Mouse (Mus musculus) limb, embryonic 14.5 days (tissue): Measurements from ENCODE around the gene Wnt10a. TPM values are rescaled to one million over a fixed set of nuclear protein-coding genes. Genes with fewer than 3 reads are reported as not detected.

Experiments
- ATAC-seq: fragments of 200-750 bp; cut with Nextera tagmentation; 2 replicates; pipeline ENCODE4 v1.8.0; 2017; ENCODE audit warnings: low read depth, moderate number of reproducible peaks, moderate TSS enrichment; ENCODE audit not compliant: low FRiP score
- DNase-seq: peaks from one replicate; pipeline ENCODE4 v3.0.0-alpha.2; 2015; ENCODE audit warnings: low spot score
- H3K27ac ChIP-seq: fragments of 300-500 bp; sonication (generic); replicated peaks from 2 replicates; pipeline ENCODE4 v1.5.1; 2014; ENCODE audit warnings: low read depth, mild to moderate bottlenecking, low read length, moderate library complexity, mixed read lengths
- H3K27me3 ChIP-seq: fragments of 300-500 bp; sonication (generic); 2 replicates; pipeline ENCODE4 v1.6.1; 2014; ENCODE audit warnings: low read length, mixed read lengths; ENCODE audit not compliant: control insufficient read depth, insufficient read depth
- H3K36me3 ChIP-seq: fragments of 300-500 bp; sonication (generic); 2 replicates; pipeline ENCODE4 v1.6.1; 2014; ENCODE audit warnings: mild to moderate bottlenecking, low read length, moderate library complexity, mixed read lengths; ENCODE audit not compliant: control insufficient read depth, insufficient read depth
- H3K4me1 ChIP-seq: fragments of 300-500 bp; sonication (generic); 2 replicates; pipeline ENCODE4 v1.6.1; 2014; ENCODE audit warnings: antibody characterized with exemption, low read length, mixed read lengths; ENCODE audit not compliant: control insufficient read depth, insufficient read depth
- H3K4me2 ChIP-seq: fragments of 300-500 bp; sonication (generic); replicated peaks from 2 replicates; pipeline ENCODE4 v1.6.1; 2014; ENCODE audit warnings: low read depth, mild to moderate bottlenecking, low read length, moderate library complexity; ENCODE audit not compliant: severe bottlenecking
- H3K4me3 ChIP-seq: fragments of 300-500 bp; sonication (generic); replicated peaks from 2 replicates; pipeline ENCODE4 v1.5.1; 2014; ENCODE audit warnings: low read length
- H3K9ac ChIP-seq: fragments of 300-500 bp; sonication (generic); 2 replicates; pipeline ENCODE4 v1.6.1; 2014; ENCODE audit warnings: mild to moderate bottlenecking, low read depth, low read length, moderate library complexity; ENCODE audit not compliant: severe bottlenecking
- H3K9me3 ChIP-seq: fragments of 300-500 bp; sonication (generic); 2 replicates; pipeline ENCODE4 v1.6.1; 2016; ENCODE audit warnings: low read length; ENCODE audit not compliant: control insufficient read depth
- POLR2A ChIP-seq: fragments of 200-500 bp; IDR thresholded peaks from 2 replicates; pipeline ENCODE4 v1.8.0; 2012; ENCODE audit warnings: inconsistent platforms, mild to moderate bottlenecking, moderate library complexity, borderline replicate concordance; ENCODE audit not compliant: insufficient read depth, insufficient read length; ENCODE audit errors: extremely low read depth
- WGBS: fragments of 180-500 bp; shearing (Covaris S2); extraction: QIAGEN DNeasy Blood & Tissue Kit; methylation state at CpG from one replicate; pipeline ENCODE4 v1.1.7; 2014; 5-methylcytosine and 5-hydroxymethylcytosine counted together
- polyA plus RNA-seq, 2 experiments: library from polyadenylated mRNA; depleted of rRNA in 1 of 2; stranded (reverse) in 1 of 2; unstranded in 1 of 2; fragments of >200 nt; fragmentation: Nextera tagmentation in 1 of 2; extraction: Ambion mirVana in 1 of 2; gene quantifications; 2 replicates each; pipeline versions ENCODE4 v1.2.1 to v1.2.3; 2012 to 2014

The Wnt10a gene
- polyA plus RNA-seq, 2 experiments: 3.8 to 9.3 TPM

- peak; percentile 67 for DNase-seq
- Histone ChIP-seq H3K4me3 (no peak overlapping the region), H3K9me3 (no peaks in the 10 kb centered on the region), H3K4me2 (no peak overlapping the region), H3K4me1 (no peaks in the 10 kb centered on the region), H3K9ac (no peak overlapping the region), H3K27ac (no peak overlapping the region), H3K27me3 (0 out of 2 replicates have a peak, but pooled peaks cover 3% of the 10 kb centered on the region), H3K36me3 (no peaks in the 10 kb centered on the region)
- ATAC-seq: no peak
- WGBS: 2% methylated on average over 6 of the region's 6 CpGs
- no peak for TF ChIP-seq POLR2A
Observed at GRCm38 (mm10) chr1:74763081-74763480, 28.2 kb upstream of the Wnt10a start.

GRCm38 (mm10) chr1:74770727-74771466 is 20.4 kb upstream of the Wnt10a start:
- ATAC-seq (no peak), DNase-seq (no peak)
- Histone ChIP-seq H3K4me3 (peak overlapping the region; percentile 50), H3K4me2 (peak overlapping the region; percentile 92), H3K27me3 (peaks cover 66% of the 10 kb centered on the region), H3K27ac (no peak overlapping the region), H3K4me1 (peaks cover 18% of the 10 kb centered on the region), H3K36me3 (no peaks in the 10 kb centered on the region), H3K9ac (peak overlapping the region; percentile 50; the same call in 1 of the 2 replicates), H3K9me3 (no peaks in the 10 kb centered on the region)
- under 1% methylated on average over 34 of the region's 35 CpGs for WGBS
- TF ChIP-seq POLR2A: no peak

GRCm38 (mm10) chr1:74771467-74771844 is 19.9 kb upstream of the Wnt10a start:
- Histone ChIP-seq H3K9me3 (no peaks in the 10 kb centered on the region), H3K4me1 (peaks cover 18% of the 10 kb centered on the region), H3K27ac (no peak overlapping the region), H3K4me3 (peak overlapping the region; percentile 50), H3K36me3 (no peaks in the 10 kb centered on the region), H3K9ac (peak overlapping the region; percentile 50), H3K4me2 (peak overlapping the region; percentile 92), H3K27me3 (peaks cover 72% of the 10 kb centered on the region)
- ATAC-seq (peak; percentile 24; the same call in 1 of the 2 replicates), DNase-seq (no peak)
- no peak for TF ChIP-seq POLR2A
- 1% methylated on average over 21 of the region's 26 CpGs for WGBS

GRCm38 (mm10) chr1:74771845-74771930 is 19.6 kb upstream of the Wnt10a start, which contains the start of gene Wnt6:
TSS of gene Wnt6 (plus strand) at chr1:74771892.
- ATAC-seq: no peak
- Histone ChIP-seq H3K9me3 (no peaks in the 10 kb centered on the region), H3K27ac (no peak within 1 kb of the TSS), H3K27me3 (peaks cover 72% of the 10 kb centered on the region), H3K4me1 (peaks cover 18% of the 10 kb centered on the region), H3K9ac (peak within 1 kb of the TSS; percentile 50), H3K4me2 (peak within 1 kb of the TSS; percentile 92), H3K4me3 (peak within 1 kb of the TSS; percentile 50), H3K36me3 (no peaks in the 10 kb centered on the region)
- 0% methylated on average over 1 of the region's 8 CpGs for WGBS
- no peak for TF ChIP-seq POLR2A
- DNase-seq: no peak

- no peak for DNase-seq
- Histone ChIP-seq H3K27ac (no peak overlapping the region), H3K36me3 (no peaks in the 10 kb centered on the region), H3K4me3 (peak overlapping the region; percentile 50), H3K9me3 (no peaks in the 10 kb centered on the region), H3K27me3 (peaks cover 72% of the 10 kb centered on the region), H3K4me1 (peaks cover 18% of the 10 kb centered on the region), H3K9ac (peak overlapping the region; percentile 50), H3K4me2 (peak overlapping the region; percentile 92)
- ATAC-seq: no peak
- no peak for TF ChIP-seq POLR2A
- WGBS: 2% methylated on average over 40 of the region's 51 CpGs
Observed at GRCm38 (mm10) chr1:74771931-74772620, 19.2 kb upstream of the Wnt10a start.
